Mouse (Mus musculus) liver, embryonic 14.5 days (tissue): Measurements from ENCODE around the gene Arl5a.

Experiments
- CTCF ChIP-seq: IDR thresholded peaks from 2 replicates; pipeline ENCODE4 v1.5.1; 2016; ENCODE audit warnings: antibody characterized with exemption, low read depth, control low read depth
- EP300 ChIP-seq: IDR thresholded peaks from 2 replicates; pipeline ENCODE4 v1.6.1; 2016; ENCODE audit warnings: antibody characterized with exemption, low read depth

- no peak for TF ChIP-seq CTCF
- no peak for TF ChIP-seq EP300
Observed at GRCm38 (mm10) chr2:52371066-52371465, 53.6 kb downstream of the Arl5a start.
